Mouse (Mus musculus) olfactory bulb, adult 2 months (tissue): ENCODE measurements around the gene Strip2. TPM values are rescaled to one million over a fixed set of nuclear protein-coding genes. Genes with fewer than 3 reads are reported as not detected.

Experiments used
- H3K27ac ChIP-seq: fragments of 200-500 bp; 2 replicates; pipeline ENCODE4 v1.5.1; 2012; ENCODE audit warnings: low read depth, low read length; ENCODE audit not compliant: insufficient read depth
- H3K4me1 ChIP-seq: fragments of 200-500 bp; 2 replicates; pipeline ENCODE4 v1.6.1; 2012; ENCODE audit warnings: low read length; ENCODE audit not compliant: control insufficient read depth, insufficient read depth
- H3K4me3 ChIP-seq: fragments of 200-500 bp; 2 replicates; pipeline ENCODE4 v1.5.1; 2012; ENCODE audit warnings: mild to moderate bottlenecking, low read depth, low read length, moderate library complexity; ENCODE audit not compliant: insufficient read depth
- CTCF ChIP-seq: fragments of 200-500 bp; IDR thresholded peaks from 2 replicates; pipeline ENCODE4 v1.5.1; 2012; ENCODE audit warnings: low read depth, mild to moderate bottlenecking, low read length, moderate library complexity; ENCODE audit not compliant: insufficient read depth
- POLR2A ChIP-seq: fragments of 200-500 bp; IDR thresholded peaks from 2 replicates; pipeline ENCODE4 v1.6.1; 2012; ENCODE audit warnings: mild to moderate bottlenecking, low read depth, low read length, moderate library complexity; ENCODE audit not compliant: insufficient read depth
- WGBS: fragments of 180-500 bp; shearing (Covaris S2); methylation state at CpG from one replicate; pipeline ENCODE4 v1.1.7; 2018; 5-methylcytosine and 5-hydroxymethylcytosine counted together
- polyA plus RNA-seq: library from polyadenylated mRNA; stranded (reverse); fragments of >200 nt; gene quantifications from 2 replicates; pipeline ENCODE4 v1.2.4, GENCODE M21; 2012; ENCODE audit warnings: low replicate concordance; ENCODE audit not compliant: missing spikeins, insufficient read depth, insufficient read length

The Strip2 gene
- polyA plus RNA-seq, 1 experiment: not detected

GRCm38 (mm10) chr6:29917947-29918346 lies 1.1 kb downstream of the Strip2 start:
- WGBS: 50% methylated on average over 4 of the region's 4 CpGs
- no peak overlapping the region for H3K4me3 ChIP-seq

GRCm38 (mm10) chr6:29923501-29923900 lies 6.7 kb downstream of the Strip2 start:
- WGBS: 62% methylated on average over 4 of the region's 4 CpGs
- no peak overlapping the region for H3K4me3 ChIP-seq
- H3K4me1 ChIP-seq: no peaks in the 10 kb centered on the region
- TF ChIP-seq POLR2A (no peak), CTCF (no peak)
- H3K27ac ChIP-seq: no peak overlapping the region

More at GRCm38 (mm10) chr6:29917947-29918346, 1.1 kb downstream of the Strip2 start:
- TF ChIP-seq CTCF: no peak
- no peak for TF ChIP-seq POLR2A
- Histone ChIP-seq H3K27ac (no peak overlapping the region), H3K4me1 (peaks cover 10% of the 10 kb centered on the region)

- no peak overlapping the region for H3K4me3 ChIP-seq
- no peak overlapping the region for H3K27ac ChIP-seq
- H3K4me1 ChIP-seq: no peaks in the 10 kb centered on the region
- no peak for TF ChIP-seq POLR2A
- no peak for TF ChIP-seq CTCF
- 80% methylated on average over 6 of the region's 6 CpGs for WGBS
Measured at GRCm38 (mm10) chr6:29925594-29926219, 8.9 kb downstream of the Strip2 start.

- no peaks in the 10 kb centered on the region for H3K4me1 ChIP-seq
- no peak overlapping the region for H3K4me3 ChIP-seq
- H3K27ac ChIP-seq: no peak overlapping the region
- TF ChIP-seq POLR2A (no peak), CTCF (no peak)
Measured at GRCm38 (mm10) chr6:29930087-29930486, 13.3 kb downstream of the Strip2 start.

- WGBS: 89% methylated on average over 6 of the region's 6 CpGs
- Histone ChIP-seq H3K27ac (no peak overlapping the region), H3K4me3 (no peak overlapping the region), H3K4me1 (no peaks in the 10 kb centered on the region)
- TF ChIP-seq CTCF (no peak), POLR2A (no peak)
Measured at GRCm38 (mm10) chr6:29930665-29931064, 13.9 kb downstream of the Strip2 start.

GRCm38 (mm10) chr6:29931181-29931580 lies 14.4 kb downstream of the Strip2 start:
- H3K27ac ChIP-seq: no peak overlapping the region
- H3K4me3 ChIP-seq: no peak overlapping the region
- WGBS: 95% methylated on average over 4 of the region's 4 CpGs
- no peaks in the 10 kb centered on the region for H3K4me1 ChIP-seq
- TF ChIP-seq CTCF: no peak
- no peak for TF ChIP-seq POLR2A

- no peaks in the 10 kb centered on the region for H3K4me1 ChIP-seq
- no peak overlapping the region for H3K4me3 ChIP-seq
- TF ChIP-seq POLR2A (no peak), CTCF (no peak)
- H3K27ac ChIP-seq: no peak overlapping the region
- 43% methylated on average over 1 of the region's 1 CpGs for WGBS
Measured at GRCm38 (mm10) chr6:29935741-29936140, 18.9 kb downstream of the Strip2 start.

GRCm38 (mm10) chr6:29940428-29940827 lies 23.6 kb downstream of the Strip2 start:
- WGBS: 80% methylated on average over 4 of the region's 4 CpGs
- Histone ChIP-seq H3K4me3 (no peak overlapping the region), H3K27ac (no peak overlapping the region), H3K4me1 (no peaks in the 10 kb centered on the region)
- no peak for TF ChIP-seq CTCF
- no peak for TF ChIP-seq POLR2A

GRCm38 (mm10) chr6:29941036-29941435 lies 24.2 kb downstream of the Strip2 start:
- H3K4me3 ChIP-seq: no peak overlapping the region

More at GRCm38 (mm10) chr6:29941036-29941435, 24.2 kb downstream of the Strip2 start:
- Histone ChIP-seq H3K4me1 (no peaks in the 10 kb centered on the region), H3K27ac (no peak overlapping the region)
- no peak for TF ChIP-seq POLR2A
- TF ChIP-seq CTCF: no peak
- 90% methylated on average over 2 of the region's 2 CpGs for WGBS
